In the genomic region with DNA sequence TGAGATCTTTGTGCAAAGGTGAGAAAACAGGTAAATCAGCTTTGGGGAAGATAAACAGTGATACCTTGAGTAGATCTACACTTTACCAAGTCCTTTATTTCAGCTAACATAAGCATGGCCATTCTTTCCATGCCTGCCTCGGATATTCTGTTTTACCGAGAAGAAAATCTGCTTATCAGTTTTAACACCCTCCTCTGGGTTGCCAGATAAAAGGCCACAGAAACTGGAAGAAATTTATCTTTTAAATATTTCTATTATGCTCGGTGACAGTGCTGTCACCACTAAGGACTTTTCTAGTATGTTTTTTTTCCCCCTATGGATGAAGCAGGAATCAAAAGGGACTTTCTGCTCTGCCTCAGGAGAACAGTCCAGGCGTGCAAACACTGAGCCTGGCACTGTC, we compare ENCODE assay signal across 26 mouse cellular contexts.
"Had no signal": no experiment of that assay in that cellular context is flagged by ENCODE, and none has a peak within 500 bp of the region (broad histone marks: within the 10 kb centered on the region; RNA-seq: fewer than 3 reads in every experiment).

No protein-coding gene starts in this region.

- H3K4me2 ChIP-seq: heart, embryonic 12.5 days; hindbrain, embryonic 12.5 days; hindbrain, embryonic 14.5 days; intestine, embryonic 15.5 days; limb, embryonic 13.5 days; limb, embryonic 15.5 days; liver, embryonic 13.5 days had no signal

- H3K36me3 ChIP-seq: heart, embryonic 10.5 days; heart, embryonic 12.5 days; hindbrain, embryonic 10.5 days; hindbrain, embryonic 12.5 days; intestine, embryonic 15.5 days; limb, embryonic 13.5 days; limb, embryonic 15.5 days; liver, embryonic 13.5 days had no signal

- H3K27ac ChIP-seq: gastrocnemius, adult 2 months; heart, embryonic 10.5 days; hindbrain, embryonic 10.5 days; hindbrain, embryonic 12.5 days; hindbrain, embryonic 14.5 days; intestine, embryonic 15.5 days; layer of hippocampus, adult 2 months; limb, embryonic 13.5 days; limb, embryonic 15.5 days; liver, embryonic 13.5 days had no signal

- H3K27me3 ChIP-seq: heart, embryonic 12.5 days; hindbrain, embryonic 12.5 days; intestine, embryonic 15.5 days; limb, embryonic 13.5 days; limb, embryonic 15.5 days; liver, embryonic 13.5 days had no signal

- H3K4me1 ChIP-seq: heart, embryonic 10.5 days; heart, embryonic 12.5 days; intestine, embryonic 15.5 days; limb, embryonic 13.5 days; limb, embryonic 15.5 days; liver, embryonic 13.5 days had no signal

- H3K4me3 ChIP-seq: gastrocnemius, adult 2 months; heart, embryonic 10.5 days; heart, embryonic 12.5 days; hindbrain, embryonic 10.5 days; hindbrain, embryonic 12.5 days; intestine, embryonic 15.5 days; layer of hippocampus, adult 2 months; limb, embryonic 13.5 days; limb, embryonic 15.5 days; liver, embryonic 13.5 days had no signal

- H3K9ac ChIP-seq: heart, embryonic 12.5 days; hindbrain, embryonic 12.5 days; hindbrain, embryonic 14.5 days; intestine, embryonic 15.5 days; limb, embryonic 13.5 days; limb, embryonic 15.5 days; liver, embryonic 13.5 days had no signal

- DNase-seq: gastrocnemius, adult 2 months; gastrocnemius, postnatal 10 days; gastrocnemius, postnatal 25 days; heart, adult 18-20 months; heart, postnatal 10 days; heart, postnatal 4 days; kidney, adult 18-20 months; kidney, adult 8-10 months; kidney, postnatal 10 days; kidney, postnatal 25 days; kidney, postnatal 4 days; layer of hippocampus, postnatal 36 days; left cerebral cortex, postnatal 4 days; liver, embryonic 13.5 days had no signal

- H3K9me3 ChIP-seq: heart, embryonic 10.5 days; heart, embryonic 12.5 days; hindbrain, embryonic 10.5 days; hindbrain, embryonic 12.5 days; intestine, embryonic 15.5 days; limb, embryonic 13.5 days; limb, embryonic 15.5 days; liver, embryonic 13.5 days had no signal

- ATAC-seq: hindbrain, embryonic 16.5 days; inflammation-experienced regulatory T-cells, adult 6 months; intestine, embryonic 15.5 days; intestine, postnatal 0 days had no signal
